Mouse (Mus musculus) midbrain, postnatal 0 days (tissue): Measurements from ENCODE around the gene Cpne5. TPM values are rescaled to one million over a fixed set of nuclear protein-coding genes. Genes with fewer than 3 reads are reported as not detected.

Experiments
- ATAC-seq: fragments of 200-750 bp; cut with Nextera tagmentation; 2 replicates; pipeline ENCODE4 v1.8.0; 2017; ENCODE audit warnings: moderate number of reproducible peaks, mild to moderate bottlenecking, moderate TSS enrichment, moderate library complexity; ENCODE audit not compliant: low FRiP score
- DNase-seq: peaks from one replicate; pipeline ENCODE4 v3.0.0-alpha.2; 2015; ENCODE audit warnings: low spot score
- H3K27ac ChIP-seq: fragments of 300-500 bp; sonication (generic); 2 replicates; pipeline ENCODE4 v1.5.1; 2014; ENCODE audit warnings: low read depth, mild to moderate bottlenecking, low read length, mixed read lengths
- H3K27me3 ChIP-seq: fragments of 300-500 bp; sonication (generic); 2 replicates; pipeline ENCODE4 v1.6.1; 2014; ENCODE audit warnings: low read length, control low read depth, mixed read lengths; ENCODE audit not compliant: insufficient read depth
- H3K36me3 ChIP-seq: fragments of 300-500 bp; sonication (generic); 2 replicates; pipeline ENCODE4 v1.6.1; 2014; ENCODE audit warnings: low read length, control low read depth, mixed read lengths; ENCODE audit not compliant: insufficient read depth
- H3K4me1 ChIP-seq: fragments of 300-500 bp; sonication (generic); 2 replicates; pipeline ENCODE4 v1.6.1; 2014; ENCODE audit warnings: mild to moderate bottlenecking, control low read depth, antibody characterized with exemption, low read length, mixed read lengths; ENCODE audit not compliant: insufficient read depth
- H3K4me2 ChIP-seq: fragments of 300-500 bp; sonication (generic); 2 replicates; pipeline ENCODE4 v1.6.1; 2014; ENCODE audit warnings: low read depth, mild to moderate bottlenecking, low read length, mixed read lengths; ENCODE audit not compliant: poor library complexity, severe bottlenecking
- H3K4me3 ChIP-seq: fragments of 300-500 bp; sonication (generic); 2 replicates; pipeline ENCODE4 v1.5.1; 2014; ENCODE audit warnings: low read depth, mild to moderate bottlenecking, low read length, moderate library complexity
- H3K9ac ChIP-seq: fragments of 300-500 bp; sonication (generic); replicated peaks from 2 replicates; pipeline ENCODE4 v1.6.1; 2014; ENCODE audit warnings: mild to moderate bottlenecking, low read length, moderate library complexity, mixed read lengths; ENCODE audit not compliant: poor library complexity, severe bottlenecking
- H3K9me3 ChIP-seq: fragments of 300-500 bp; sonication (generic); 2 replicates; pipeline ENCODE4 v1.6.1; 2016; ENCODE audit warnings: low read length, control low read depth
- CTCF ChIP-seq: IDR thresholded peaks from 2 replicates; pipeline ENCODE4 v1.5.1; 2016; ENCODE audit warnings: antibody characterized with exemption, mild to moderate bottlenecking
- WGBS: fragments of 180-500 bp; shearing (Covaris S2); extraction: QIAGEN DNeasy Blood & Tissue Kit; methylation state at CpG from one replicate; pipeline ENCODE4 v1.1.7; 2014; 5-methylcytosine and 5-hydroxymethylcytosine counted together
- polyA plus RNA-seq: library from polyadenylated mRNA; unstranded; fragments of >200 nt; fragmentation: Nextera tagmentation; extraction: Ambion mirVana; gene quantifications from 2 replicates; pipeline ENCODE4 v1.2.1, GENCODE M21; 2015
- total RNA-seq: library from RNA; depleted of rRNA; stranded (reverse); fragments of >200 nt; gene quantifications from 2 replicates; pipeline ENCODE4 v1.2.3, GENCODE M21; 2014

Cpne5 gene
- total and polyA plus RNA-seq, 2 experiments from 2014 or later, result 86.5 to 90.2 TPM

GRCm38 (mm10) chr17:29246602-29247001, 8.6 kb upstream of the Cpne5 start:
- no peaks in the 10 kb centered on the region for H3K9me3 ChIP-seq
- H3K4me3 ChIP-seq, result no peak overlapping the region
- DNase-seq, result peak; percentile 94
- H3K27me3 ChIP-seq, result no peaks in the 10 kb centered on the region
- peak; percentile 98 for TF ChIP-seq CTCF
- 0 out of 2 replicates have a peak overlapping the region, but pooled peaks have one; percentile 18 for H3K27ac ChIP-seq
- peaks cover 10% of the 10 kb centered on the region; the same call in 1 of the 2 replicates for H3K4me1 ChIP-seq
- 15% methylated on average over 5 of the region's 5 CpGs for WGBS
- no peak overlapping the region for H3K9ac ChIP-seq
- peak; percentile 55; the same call in 1 of the 2 replicates for ATAC-seq
- no peak overlapping the region for H3K4me2 ChIP-seq
- H3K36me3 ChIP-seq, result peaks cover 10% of the 10 kb centered on the region

GRCm38 (mm10) chr17:29245725-29246124, 7.8 kb upstream of the Cpne5 start:
- no peaks in the 10 kb centered on the region for H3K27me3 ChIP-seq
- ATAC-seq, result no peak
- no peaks in the 10 kb centered on the region for H3K9me3 ChIP-seq
- no peak overlapping the region for H3K4me3 ChIP-seq
- no peak overlapping the region for H3K9ac ChIP-seq
- DNase-seq, result no peak
- 36% methylated on average over 7 of the region's 7 CpGs for WGBS
- H3K4me2 ChIP-seq, result no peak overlapping the region
- peak overlapping the region; percentile 34; the same call in 1 of the 2 replicates for H3K27ac ChIP-seq
- H3K4me1 ChIP-seq, result peaks cover 10% of the 10 kb centered on the region; the same call in 1 of the 2 replicates
- TF ChIP-seq CTCF, result no peak
- peaks cover 4% of the 10 kb centered on the region; the same call in 1 of the 2 replicates for H3K36me3 ChIP-seq

GRCm38 (mm10) chr17:29244912-29245311, 6.9 kb upstream of the Cpne5 start:
- no peak overlapping the region for H3K4me2 ChIP-seq
- H3K27ac ChIP-seq, result peak overlapping the region; percentile 34; the same call in 1 of the 2 replicates
- TF ChIP-seq CTCF, result no peak
- H3K9ac ChIP-seq, result no peak overlapping the region; the same call in 1 of the 2 replicates
- no peak for DNase-seq
- WGBS, result 10% methylated on average over 10 of the region's 12 CpGs
- no peaks in the 10 kb centered on the region for H3K27me3 ChIP-seq
- H3K9me3 ChIP-seq, result no peaks in the 10 kb centered on the region
- H3K4me3 ChIP-seq, result no peak overlapping the region
- peaks cover 10% of the 10 kb centered on the region; the same call in 1 of the 2 replicates for H3K4me1 ChIP-seq
- H3K36me3 ChIP-seq, result peaks cover 4% of the 10 kb centered on the region; the same call in 1 of the 2 replicates
- no peak for ATAC-seq

- Histone ChIP-seq H3K27me3 (no peaks in the 10 kb centered on the region), H3K9me3 (no peaks in the 10 kb centered on the region), H3K27ac (peak overlapping the region; percentile 19; the same call in 1 of the 2 replicates), H3K4me3 (peak overlapping the region; percentile 70), H3K4me2 (peak overlapping the region; percentile 90), H3K4me1 (peaks cover 5% of the 10 kb centered on the region; the same call in 1 of the 2 replicates), H3K9ac (peak overlapping the region; percentile 89), H3K36me3 (no peaks in the 10 kb centered on the region)
- TF ChIP-seq CTCF, result no peak
- ATAC-seq (no peak), DNase-seq (peak; percentile 24)
- 1% methylated on average over 21 of the region's 23 CpGs for WGBS
Measured at GRCm38 (mm10) chr17:29238421-29238945, 516 bp upstream of the Cpne5 start.

- Histone ChIP-seq H3K27me3 (no peaks in the 10 kb centered on the region), H3K27ac (peak overlapping the region; percentile 19; the same call in 1 of the 2 replicates), H3K4me1 (peaks cover 5% of the 10 kb centered on the region; the same call in 1 of the 2 replicates), H3K36me3 (no peaks in the 10 kb centered on the region), H3K4me3 (peak overlapping the region; percentile 70), H3K9me3 (no peaks in the 10 kb centered on the region), H3K9ac (peak overlapping the region; percentile 89), H3K4me2 (peak overlapping the region; percentile 90)
- no peak for TF ChIP-seq CTCF
- DNase-seq, result no peak
- no peak for ATAC-seq
- 2% methylated on average over 24 of the region's 32 CpGs for WGBS
Measured at GRCm38 (mm10) chr17:29237267-29237771, 648 bp downstream of the Cpne5 start.

- H3K9me3 ChIP-seq, result no peaks in the 10 kb centered on the region
- peaks cover 5% of the 10 kb centered on the region; the same call in 1 of the 2 replicates for H3K4me1 ChIP-seq
- peak overlapping the region; percentile 90 for H3K4me2 ChIP-seq
- DNase-seq, result no peak
- no peak overlapping the region for H3K9ac ChIP-seq
- H3K27ac ChIP-seq, result no peak overlapping the region
- TF ChIP-seq CTCF, result no peak
- 0 out of 2 replicates have a peak overlapping the region, but pooled peaks have one; percentile 70 for H3K4me3 ChIP-seq
- no peaks in the 10 kb centered on the region for H3K36me3 ChIP-seq
- H3K27me3 ChIP-seq, result no peaks in the 10 kb centered on the region
- no peak for ATAC-seq
- WGBS, result 69% methylated on average over 7 of the region's 7 CpGs
Measured at GRCm38 (mm10) chr17:29236111-29236510, 1.9 kb downstream of the Cpne5 start.
